Mouse (Mus musculus) E14TG2a.4 (cell line): Measurements from ENCODE around the gene Tph2.

Experiments
- CTCF ChIP-seq: conservative IDR thresholded peaks from 2 replicates; pipeline ENCODE4 v1.5.1; 2014; ENCODE audit warnings: low read length
- NANOG ChIP-seq: IDR thresholded peaks from 2 replicates; pipeline ENCODE4 v1.6.1; 2014; ENCODE audit warnings: borderline replicate concordance, low read length, mixed read lengths
- POU5F1 ChIP-seq: IDR thresholded peaks from 2 replicates; pipeline ENCODE4 v1.6.1; 2014; ENCODE audit warnings: low read length, borderline replicate concordance

- TF ChIP-seq CTCF = no peak
- no peak for TF ChIP-seq POU5F1
- TF ChIP-seq NANOG = no peak
Measured at GRCm38 (mm10) chr10:115096191-115096590, 88.6 kb downstream of the Tph2 start.
